Mouse (Mus musculus) embryonic facial prominence, embryonic 12.5 days (tissue): ENCODE measurements at regions not wholly inside any gene's neighbourhood (a gene's known extent, or its start where the extent isn't known, plus 50 kb on each side); places are given as distances from the start of the nearest gene placed in this dataset.

Experiments used
- ATAC-seq: fragments of 200-750 bp; cut with Nextera tagmentation; 2 replicates; pipeline ENCODE4 v1.8.0; 2017; ENCODE audit not compliant: insufficient number of reproducible peaks, insufficient read depth, low FRiP score, low TSS enrichment
- H3K27ac ChIP-seq: fragments of 300-500 bp; sonication (generic); 2 replicates; pipeline ENCODE4 v1.5.1; 2016; ENCODE audit warnings: mild to moderate bottlenecking
- H3K27me3 ChIP-seq: fragments of 300-500 bp; sonication (generic); 2 replicates; pipeline ENCODE4 v1.6.1; 2016; ENCODE audit warnings: mild to moderate bottlenecking, moderate library complexity
- H3K36me3 ChIP-seq: fragments of 300-500 bp; sonication (generic); 2 replicates; pipeline ENCODE4 v1.6.1; 2016; ENCODE audit warnings: mild to moderate bottlenecking
- H3K4me1 ChIP-seq: fragments of 300-500 bp; sonication (generic); 2 replicates; pipeline ENCODE4 v1.6.1; 2016
- H3K4me2 ChIP-seq: fragments of 300-500 bp; sonication (generic); replicated peaks from 2 replicates; pipeline ENCODE4 v1.6.1; 2016; ENCODE audit warnings: mild to moderate bottlenecking, moderate library complexity
- H3K4me3 ChIP-seq: fragments of 300-500 bp; sonication (generic); 2 replicates; pipeline ENCODE4 v1.5.1; 2016; ENCODE audit warnings: mild to moderate bottlenecking
- H3K9ac ChIP-seq: fragments of 300-500 bp; sonication (generic); 2 replicates; pipeline ENCODE4 v1.6.1; 2016; ENCODE audit warnings: mild to moderate bottlenecking, moderate library complexity
- H3K9me3 ChIP-seq: fragments of 300-500 bp; sonication (generic); 2 replicates; pipeline ENCODE4 v1.6.1; 2016; ENCODE audit warnings: mild to moderate bottlenecking, moderate library complexity
- WGBS: fragments of 180-500 bp; shearing (Covaris S2); methylation state at CpG from one replicate; pipeline ENCODE4 v1.1.7; 2016; 5-methylcytosine and 5-hydroxymethylcytosine counted together

GRCm38 (mm10) chr1:163555185-163555584 is 151.7 kb upstream of the Gorab start:
- 74% methylated on average over 2 of the region's 2 CpGs for WGBS
- Histone ChIP-seq H3K9ac (no peak overlapping the region), H3K9me3 (no peaks in the 10 kb centered on the region), H3K36me3 (no peaks in the 10 kb centered on the region), H3K4me2 (no peak overlapping the region), H3K4me1 (no peaks in the 10 kb centered on the region), H3K4me3 (no peak overlapping the region), H3K27ac (no peak overlapping the region), H3K27me3 (no peaks in the 10 kb centered on the region)
- no peak for ATAC-seq

- no peak overlapping the region for H3K4me2 ChIP-seq
- 0 out of 2 replicates have a peak, but pooled peaks cover 12% of the 10 kb centered on the region for H3K4me1 ChIP-seq
- H3K27me3 ChIP-seq = no peaks in the 10 kb centered on the region
- no peak overlapping the region for H3K9ac ChIP-seq
- H3K9me3 ChIP-seq = no peaks in the 10 kb centered on the region
- no peak for ATAC-seq
- H3K27ac ChIP-seq = no peak overlapping the region
- 66% methylated on average over 8 of the region's 8 CpGs for WGBS
- H3K4me3 ChIP-seq = no peak overlapping the region
- H3K36me3 ChIP-seq = no peaks in the 10 kb centered on the region
These were observed 135.5 kb upstream of the Gorab start for GRCm38 (mm10) chr1:163538776-163539492.

GRCm38 (mm10) chr1:163530563-163530962 is 127.1 kb upstream of the Gorab start:
- Histone ChIP-seq H3K4me3 (no peak overlapping the region), H3K36me3 (no peaks in the 10 kb centered on the region), H3K4me1 (0 out of 2 replicates have a peak, but pooled peaks cover 2% of the 10 kb centered on the region), H3K27me3 (no peaks in the 10 kb centered on the region), H3K27ac (no peak overlapping the region), H3K9me3 (no peaks in the 10 kb centered on the region), H3K9ac (no peak overlapping the region), H3K4me2 (no peak overlapping the region)
- 49% methylated on average over 4 of the region's 4 CpGs for WGBS
- ATAC-seq = no peak

GRCm38 (mm10) chr1:163517966-163518365 is 114.5 kb upstream of the Gorab start:
- H3K27me3 ChIP-seq = no peaks in the 10 kb centered on the region
- no peak overlapping the region for H3K4me3 ChIP-seq
- no peak for ATAC-seq
- no peaks in the 10 kb centered on the region for H3K36me3 ChIP-seq
- H3K9ac ChIP-seq = no peak overlapping the region
- no peaks in the 10 kb centered on the region for H3K4me1 ChIP-seq
- H3K27ac ChIP-seq = no peak overlapping the region
- 68% methylated on average over 5 of the region's 5 CpGs for WGBS
- no peak overlapping the region for H3K4me2 ChIP-seq
- H3K9me3 ChIP-seq = no peaks in the 10 kb centered on the region

GRCm38 (mm10) chr1:163512847-163513246 is 109.4 kb upstream of the Gorab start:
- Histone ChIP-seq H3K4me3 (no peak overlapping the region), H3K27me3 (no peaks in the 10 kb centered on the region)
- ATAC-seq = no peak

GRCm38 (mm10) chr1:163512008-163512407 is 108.5 kb upstream of the Gorab start:
- 66% methylated on average over 1 of the region's 1 CpGs for WGBS
- H3K4me3 ChIP-seq = no peak overlapping the region
- no peaks in the 10 kb centered on the region for H3K36me3 ChIP-seq
- no peak overlapping the region for H3K27ac ChIP-seq
- no peaks in the 10 kb centered on the region for H3K4me1 ChIP-seq
- no peak overlapping the region for H3K4me2 ChIP-seq
- H3K9me3 ChIP-seq = no peaks in the 10 kb centered on the region
- H3K27me3 ChIP-seq = no peaks in the 10 kb centered on the region
- no peak for ATAC-seq
- H3K9ac ChIP-seq = no peak overlapping the region

More at GRCm38 (mm10) chr1:163512847-163513246, 109.4 kb upstream of the Gorab start:
- Histone ChIP-seq H3K9ac (no peak overlapping the region), H3K9me3 (no peaks in the 10 kb centered on the region), H3K4me1 (no peaks in the 10 kb centered on the region), H3K36me3 (no peaks in the 10 kb centered on the region), H3K27ac (no peak overlapping the region), H3K4me2 (no peak overlapping the region)

- Histone ChIP-seq H3K9me3 (no peaks in the 10 kb centered on the region), H3K4me2 (no peak overlapping the region), H3K36me3 (no peaks in the 10 kb centered on the region), H3K27me3 (no peaks in the 10 kb centered on the region), H3K9ac (no peak overlapping the region), H3K27ac (no peak overlapping the region), H3K4me1 (0 out of 2 replicates have a peak, but pooled peaks cover 4% of the 10 kb centered on the region), H3K4me3 (no peak overlapping the region)
- ATAC-seq = no peak
- 56% methylated on average over 7 of the region's 7 CpGs for WGBS
These were observed 101.6 kb upstream of the Gorab start for GRCm38 (mm10) chr1:163505035-163505434.

GRCm38 (mm10) chr1:163502557-163502956 is 99.1 kb upstream of the Gorab start:
- H3K4me1 ChIP-seq = 0 out of 2 replicates have a peak, but pooled peaks cover 4% of the 10 kb centered on the region
- H3K4me2 ChIP-seq = no peak overlapping the region
- no peaks in the 10 kb centered on the region for H3K27me3 ChIP-seq
- H3K9me3 ChIP-seq = no peaks in the 10 kb centered on the region
- H3K9ac ChIP-seq = no peak overlapping the region
- no peak for ATAC-seq
- H3K27ac ChIP-seq = no peak overlapping the region
- H3K4me3 ChIP-seq = no peak overlapping the region
- WGBS = 65% methylated on average over 1 of the region's 1 CpGs
- H3K36me3 ChIP-seq = no peaks in the 10 kb centered on the region

- Histone ChIP-seq H3K9ac (no peak overlapping the region), H3K36me3 (no peaks in the 10 kb centered on the region), H3K4me2 (no peak overlapping the region), H3K27ac (no peak overlapping the region), H3K4me1 (no peaks in the 10 kb centered on the region), H3K4me3 (no peak overlapping the region), H3K9me3 (no peaks in the 10 kb centered on the region), H3K27me3 (no peaks in the 10 kb centered on the region)
- WGBS = 85% methylated on average over 5 of the region's 5 CpGs
- no peak for ATAC-seq
These were observed 95.0 kb upstream of the Gorab start for GRCm38 (mm10) chr1:163498398-163498958.

- H3K36me3 ChIP-seq = no peaks in the 10 kb centered on the region
- no peak overlapping the region for H3K27ac ChIP-seq
- no peaks in the 10 kb centered on the region for H3K9me3 ChIP-seq
- WGBS = 70% methylated on average over 1 of the region's 1 CpGs
- ATAC-seq = no peak
- H3K27me3 ChIP-seq = no peaks in the 10 kb centered on the region
- no peak overlapping the region for H3K9ac ChIP-seq
- H3K4me2 ChIP-seq = no peak overlapping the region
- no peaks in the 10 kb centered on the region for H3K4me1 ChIP-seq
- H3K4me3 ChIP-seq = no peak overlapping the region
These were observed 92.9 kb upstream of the Gorab start for GRCm38 (mm10) chr1:163496416-163496815.

- Histone ChIP-seq H3K9me3 (no peaks in the 10 kb centered on the region), H3K27ac (no peak overlapping the region), H3K4me3 (no peak overlapping the region), H3K4me1 (no peaks in the 10 kb centered on the region), H3K9ac (no peak overlapping the region), H3K4me2 (no peak overlapping the region), H3K36me3 (no peaks in the 10 kb centered on the region), H3K27me3 (no peaks in the 10 kb centered on the region)
- no peak for ATAC-seq
- 62% methylated on average over 6 of the region's 6 CpGs for WGBS
These were observed 85.1 kb upstream of the Gorab start for GRCm38 (mm10) chr1:163488532-163488931.

GRCm38 (mm10) chr1:163488109-163488508 is 84.6 kb upstream of the Gorab start:
- WGBS = 77% methylated on average over 4 of the region's 4 CpGs
- Histone ChIP-seq H3K4me3 (no peak overlapping the region), H3K36me3 (no peaks in the 10 kb centered on the region)

More at GRCm38 (mm10) chr1:163488109-163488508, 84.6 kb upstream of the Gorab start:
- Histone ChIP-seq H3K9me3 (no peaks in the 10 kb centered on the region), H3K27me3 (no peaks in the 10 kb centered on the region), H3K27ac (no peak overlapping the region), H3K4me1 (no peaks in the 10 kb centered on the region), H3K4me2 (no peak overlapping the region), H3K9ac (no peak overlapping the region)
- ATAC-seq = no peak
